Mouse (Mus musculus): ENCODE data around the gene Fignl2. TPM values are rescaled to one million over a fixed set of nuclear protein-coding genes. Genes with fewer than 3 reads are reported as not detected.

Gene Fignl2
- polyA plus RNA-seq, 1 experiment = 0.02 TPM

GRCm38 (mm10) chr15:101005717-101006116 lies 72.7 kb downstream of the Fignl2 start:
- H3K36me3 ChIP-seq (ENCODE audit: control insufficient read depth, insufficient read depth) = no peaks in the 10 kb centered on the region
- H3K4me2 ChIP-seq (ENCODE audit: low read depth) = no peak overlapping the region
- no peaks in the 10 kb centered on the region for H3K79me2 ChIP-seq (ENCODE audit: control insufficient read depth, insufficient read depth)
- no peak overlapping the region for H3ac ChIP-seq (ENCODE audit: control insufficient read depth, insufficient read length)
- TF ChIP-seq POLR2A (IDR thresholded peaks at IDR 0.05; ENCODE audit: insufficient read length, low read depth) (no peak), SRF (IDR thresholded peaks at IDR 0.05; ENCODE audit: control insufficient read depth, insufficient read length, low read depth) (no peak), POLR2AphosphoS2 (IDR thresholded peaks at IDR 0.05; ENCODE audit: insufficient read length, low read depth) (no peak), REST (IDR thresholded peaks at IDR 0.05; ENCODE audit: insufficient read depth, insufficient read length) (no peak), MYOG (IDR thresholded peaks at IDR 0.05; ENCODE audit: control insufficient read depth in 1 of 3, insufficient read depth in 1 of 3, insufficient read length in 2 of 3, low read depth in 2 of 3) (no peak), TCF3 (IDR thresholded peaks at IDR 0.05; ENCODE audit: insufficient read length, low read depth) (no peak), MYOD1 (IDR thresholded peaks at IDR 0.05; ENCODE audit: control insufficient read depth in 1 of 3, insufficient read length in 2 of 3, low read depth in 2 of 3) (no peak), CEBPB (IDR thresholded peaks at IDR 0.05; ENCODE audit: insufficient read depth, poor library complexity, severe bottlenecking) (no peak), MAX (IDR thresholded peaks at IDR 0.05; ENCODE audit: low read depth) (no peak), USF1 (IDR thresholded peaks at IDR 0.05; ENCODE audit: low read depth) (no peak), E2F4 (IDR thresholded peaks at IDR 0.05; ENCODE audit: insufficient read depth) (no peak), TCF12 (IDR thresholded peaks at IDR 0.05; ENCODE audit: insufficient read depth, poor library complexity, severe bottlenecking) (no peak)
- H3K27me3 ChIP-seq (ENCODE audit: control insufficient read depth, insufficient read depth, insufficient read length) = peaks cover 36% of the 10 kb centered on the region
- H3K4me3 ChIP-seq = no peak overlapping the region

DNA sequence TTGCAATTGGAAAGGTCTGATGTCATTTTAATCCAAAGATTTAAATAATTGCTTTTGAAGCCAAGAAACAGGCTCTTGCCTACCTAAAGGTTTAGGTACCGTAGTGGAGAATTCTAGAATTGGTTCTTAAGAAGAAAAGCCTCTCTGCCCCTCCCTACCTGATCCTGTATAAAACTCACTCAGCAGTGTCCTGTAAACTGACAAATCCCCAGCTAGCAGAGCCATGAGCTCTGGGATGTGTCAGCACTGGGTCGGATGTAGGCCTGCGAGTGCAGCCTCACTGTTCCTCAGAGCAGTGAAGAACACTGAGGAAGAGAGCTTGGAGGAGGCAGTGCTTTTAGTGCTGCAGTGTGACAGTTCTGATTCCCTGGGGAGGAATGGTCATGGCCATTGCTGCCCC lies 73.8 kb downstream of the Fignl2 start:
- H3K79me2 ChIP-seq (ENCODE audit: control insufficient read depth, insufficient read depth) = no peaks in the 10 kb centered on the region
- H3K4me3 ChIP-seq = no peak overlapping the region
- no peak overlapping the region for H3K4me2 ChIP-seq (ENCODE audit: low read depth)
- H3ac ChIP-seq (ENCODE audit: control insufficient read depth, insufficient read length) = no peak overlapping the region
- no peaks in the 10 kb centered on the region for H3K36me3 ChIP-seq (ENCODE audit: control insufficient read depth, insufficient read depth)
- TF ChIP-seq USF1 (IDR thresholded peaks at IDR 0.05; ENCODE audit: low read depth) = no peak
- no peak for TF ChIP-seq POLR2AphosphoS2 (IDR thresholded peaks at IDR 0.05; ENCODE audit: insufficient read length, low read depth)
- no peak for TF ChIP-seq TCF12 (IDR thresholded peaks at IDR 0.05; ENCODE audit: insufficient read depth, poor library complexity, severe bottlenecking)
- peaks cover 43% of the 10 kb centered on the region for H3K27me3 ChIP-seq (ENCODE audit: control insufficient read depth, insufficient read depth, insufficient read length)

GRCm38 (mm10) chr15:101002466-101002865 lies 75.9 kb downstream of the Fignl2 start:
- Histone ChIP-seq H3K36me3 (ENCODE audit: control insufficient read depth, insufficient read depth) (no peaks in the 10 kb centered on the region), H3ac (ENCODE audit: control insufficient read depth, insufficient read length) (no peak overlapping the region), H3K4me3 (no peak overlapping the region), H3K27me3 (ENCODE audit: control insufficient read depth, insufficient read depth, insufficient read length) (peaks cover 38% of the 10 kb centered on the region), H3K4me2 (ENCODE audit: low read depth) (no peak overlapping the region), H3K79me2 (ENCODE audit: control insufficient read depth, insufficient read depth) (no peaks in the 10 kb centered on the region)
- TF ChIP-seq POLR2A (IDR thresholded peaks at IDR 0.05; ENCODE audit: insufficient read length, low read depth) = no peak
- no peak for TF ChIP-seq MAX (IDR thresholded peaks at IDR 0.05; ENCODE audit: low read depth)
- no peak for TF ChIP-seq E2F4 (IDR thresholded peaks at IDR 0.05; ENCODE audit: insufficient read depth)
- no peak for TF ChIP-seq POLR2AphosphoS2 (IDR thresholded peaks at IDR 0.05; ENCODE audit: insufficient read length, low read depth)
- no peak for TF ChIP-seq USF1 (IDR thresholded peaks at IDR 0.05; ENCODE audit: low read depth)
- no peak for TF ChIP-seq MYOG (IDR thresholded peaks at IDR 0.05; ENCODE audit: control insufficient read depth in 1 of 3, insufficient read depth in 1 of 3, insufficient read length in 2 of 3, low read depth in 2 of 3)
- TF ChIP-seq MYOD1 (IDR thresholded peaks at IDR 0.05; ENCODE audit: control insufficient read depth in 1 of 3, insufficient read length in 2 of 3, low read depth in 2 of 3) = no peak
- no peak for TF ChIP-seq TCF3 (IDR thresholded peaks at IDR 0.05; ENCODE audit: insufficient read length, low read depth)
- no peak for TF ChIP-seq REST (IDR thresholded peaks at IDR 0.05; ENCODE audit: insufficient read depth, insufficient read length)
- no peak for TF ChIP-seq SRF (IDR thresholded peaks at IDR 0.05; ENCODE audit: control insufficient read depth, insufficient read length, low read depth)
- no peak for TF ChIP-seq TCF12 (IDR thresholded peaks at IDR 0.05; ENCODE audit: insufficient read depth, poor library complexity, severe bottlenecking)
- no peak for TF ChIP-seq CEBPB (IDR thresholded peaks at IDR 0.05; ENCODE audit: insufficient read depth, poor library complexity, severe bottlenecking)

- H3K36me3 ChIP-seq (ENCODE audit: control insufficient read depth, insufficient read depth) = no peaks in the 10 kb centered on the region
- no peak overlapping the region for H3ac ChIP-seq (ENCODE audit: control insufficient read depth, insufficient read length)
- no peaks in the 10 kb centered on the region for H3K79me2 ChIP-seq (ENCODE audit: control insufficient read depth, insufficient read depth)
- no peak overlapping the region for H3K4me3 ChIP-seq
- H3K27me3 ChIP-seq (ENCODE audit: control insufficient read depth, insufficient read depth, insufficient read length) = peaks cover 38% of the 10 kb centered on the region
- TF ChIP-seq TCF12 (IDR thresholded peaks at IDR 0.05; ENCODE audit: insufficient read depth, poor library complexity, severe bottlenecking) (no peak), SRF (IDR thresholded peaks at IDR 0.05; ENCODE audit: control insufficient read depth, insufficient read length, low read depth) (no peak), MYOG (IDR thresholded peaks at IDR 0.05; ENCODE audit: control insufficient read depth in 1 of 3, insufficient read depth in 1 of 3, insufficient read length in 2 of 3, low read depth in 2 of 3) (no peak), MYOD1 (IDR thresholded peaks at IDR 0.05; ENCODE audit: control insufficient read depth in 1 of 3, insufficient read length in 2 of 3, low read depth in 2 of 3) (no peak), POLR2A (IDR thresholded peaks at IDR 0.05; ENCODE audit: insufficient read length, low read depth) (no peak), REST (IDR thresholded peaks at IDR 0.05; ENCODE audit: insufficient read depth, insufficient read length) (no peak), USF1 (IDR thresholded peaks at IDR 0.05; ENCODE audit: low read depth) (no peak), CEBPB (IDR thresholded peaks at IDR 0.05; ENCODE audit: insufficient read depth, poor library complexity, severe bottlenecking) (no peak), TCF3 (IDR thresholded peaks at IDR 0.05; ENCODE audit: insufficient read length, low read depth) (no peak), MAX (IDR thresholded peaks at IDR 0.05; ENCODE audit: low read depth) (no peak), E2F4 (IDR thresholded peaks at IDR 0.05; ENCODE audit: insufficient read depth) (no peak), POLR2AphosphoS2 (IDR thresholded peaks at IDR 0.05; ENCODE audit: insufficient read length, low read depth) (no peak)
- H3K4me2 ChIP-seq (ENCODE audit: low read depth) = no peak overlapping the region
These were observed 76.7 kb downstream of the Fignl2 start for GRCm38 (mm10) chr15:101001685-101002084.

Other genes starting within 250 kb of the Fignl2 start
- gene Scn8a, start 208.7 kb downstream of the Fignl2 start, polyA plus RNA-seq (2012; fragmentation: generic; extraction: Trizol) = not detected
- not detected for gene Gm47841, start 31.2 kb downstream of the Fignl2 start, polyA plus RNA-seq (2012; fragmentation: generic; extraction: Trizol)
- not detected for gene Ankrd33, start 37.2 kb upstream of the Fignl2 start, polyA plus RNA-seq (2012; fragmentation: generic; extraction: Trizol)
- 0.10 TPM for gene Acvrl1, start 50.0 kb upstream of the Fignl2 start, polyA plus RNA-seq (2012; fragmentation: generic; extraction: Trizol)
- gene Acvr1b, start 95.5 kb upstream of the Fignl2 start, polyA plus RNA-seq (2012; fragmentation: generic; extraction: Trizol) = 5.3 TPM
- 11.0 TPM for gene Grasp, start 145.6 kb upstream of the Fignl2 start, polyA plus RNA-seq (2012; fragmentation: generic; extraction: Trizol)
- 15.3 TPM for gene Nr4a1, start 175.7 kb upstream of the Fignl2 start, polyA plus RNA-seq (2012; fragmentation: generic; extraction: Trizol)
- 110 TPM for gene Atg101, start 205.7 kb upstream of the Fignl2 start, polyA plus RNA-seq (2012; fragmentation: generic; extraction: Trizol)
- gene 6030408B16Rik, start 214.6 kb upstream of the Fignl2 start, polyA plus RNA-seq (2012; fragmentation: generic; extraction: Trizol) = 0.16 TPM